Mouse (Mus musculus): ENCODE results near the gene Sptbn4.

DNA sequence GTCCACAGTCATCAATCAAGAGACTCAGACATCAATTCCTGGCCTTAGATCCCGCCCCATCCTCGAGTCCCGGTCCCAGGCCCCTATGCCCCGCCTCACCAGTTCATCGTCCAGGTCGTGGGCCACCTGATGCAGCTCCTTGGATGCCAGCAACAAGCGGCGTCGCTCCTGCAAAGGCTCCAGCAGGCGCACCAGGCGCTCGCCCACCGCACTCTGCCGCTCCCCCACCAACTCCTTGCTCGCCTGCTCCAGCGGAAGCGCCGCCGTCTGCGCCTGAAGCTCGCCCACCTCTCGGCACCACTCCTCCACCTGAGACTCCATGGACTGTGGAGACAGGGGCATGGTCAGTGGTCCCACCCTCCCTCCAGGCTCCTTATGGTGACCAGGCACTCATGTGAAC, 72.2 kb downstream of the Sptbn4 start:
- TF ChIP-seq POLR2A (IDR thresholded peaks at IDR 0.05; ENCODE audit: low read depth, low read length) (no peak), CTCF (IDR thresholded peaks at IDR 0.05; ENCODE audit: extremely low read depth, insufficient read depth, insufficient read length, insufficient replicate concordance) (no peak)

All from spleen, adult 2 months (tissue).